Mouse (Mus musculus) lung, postnatal 0 days (tissue): ENCODE measurements around the gene Ctsd.
A peak's percentile ranks its signal among the peaks of the same experiment; 100 is the strongest.

Experiments used
- CTCF ChIP-seq: IDR thresholded peaks from 2 replicates; pipeline ENCODE4 v1.5.1; 2016; ENCODE audit warnings: antibody characterized with exemption, mild to moderate bottlenecking
- EP300 ChIP-seq: IDR thresholded peaks from 2 replicates; pipeline ENCODE4 v1.6.1; 2016; ENCODE audit warnings: antibody characterized with exemption, mild to moderate bottlenecking, control low read depth

DNA sequence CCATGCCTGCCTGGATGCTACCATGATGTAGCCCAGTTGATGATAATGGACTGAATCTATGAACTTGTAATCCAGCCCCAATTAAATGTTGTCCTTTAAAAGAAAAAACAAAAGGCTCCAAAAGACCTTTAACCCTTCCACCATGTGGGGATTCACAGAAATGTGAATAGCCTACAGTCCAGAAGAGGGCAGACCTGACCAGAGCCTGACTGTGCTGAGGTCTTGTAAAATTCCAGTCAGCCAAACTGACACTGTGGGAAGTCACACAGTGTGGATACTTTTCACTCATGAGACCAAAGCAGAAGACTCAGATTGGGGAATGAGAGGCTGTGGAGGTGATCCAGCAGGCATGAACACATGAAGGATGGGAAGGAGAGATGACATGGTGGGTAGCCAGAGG lies 27.1 kb downstream of the Ctsd start:
- TF ChIP-seq CTCF (peak; percentile 56), EP300 (no peak)
